Comparison of ENCODE assay signal across 8 mouse cellular contexts in the genomic region with DNA sequence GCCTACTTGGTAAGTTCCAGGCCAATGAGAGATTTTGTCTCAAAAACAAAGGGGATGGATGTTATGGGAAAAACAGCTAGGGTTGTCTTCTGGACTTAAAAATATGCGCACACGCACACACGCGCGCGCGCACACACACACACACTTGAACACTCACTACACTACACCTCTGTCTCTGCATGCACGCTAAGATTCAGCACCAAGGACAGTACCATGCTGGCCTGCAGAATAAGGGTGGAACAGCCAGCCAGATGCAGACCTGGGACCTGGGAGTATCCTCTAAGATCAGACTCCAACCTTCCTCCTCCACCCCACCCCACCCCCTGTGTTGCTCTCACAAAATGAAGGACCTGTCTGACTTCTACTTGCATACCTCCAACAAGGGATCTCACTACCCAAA.
DNase-seq lines count a peak whose midpoint lies in the region; ATAC-seq and TF ChIP-seq lines count a peak whose summit lies in the region.
"Had no signal": no experiment of that assay in that cellular context is flagged by ENCODE, and none has a peak within 500 bp of the region (broad histone marks: within the 10 kb centered on the region; RNA-seq: fewer than 3 reads in every experiment).

No protein-coding gene starts in this region.

- peak; percentile 68 for DNase-seq in lung, postnatal 0 days (ENCODE audit: low spot score)
- no peak for DNase-seq in lung, postnatal 25 days (ENCODE audit: low spot score)
- DNase-seq in adrenal gland, postnatal 10 days, result peak; percentile 76
- DNase-seq in embryonic facial prominence, embryonic 14.5 days (ENCODE audit: low spot score), result peak; percentile 87
- DNase-seq in naive thymus-derived CD4-positive, alpha-beta T cell, adult 2 months (ENCODE audit: low read depth), result peak; percentile 12
- no peak for DNase-seq in gastrocnemius, adult 8-10 months (ENCODE audit: low spot score in 2 of 2)
- DNase-seq in cerebellum, postnatal 36 days, result no peak

- no peak for TF ChIP-seq CTCF in lung, postnatal 0 days (IDR thresholded peaks at IDR 0.05)

- H3K27ac ChIP-seq in lung, postnatal 0 days (ENCODE audit: low read length), result no peak overlapping the region
- H3K27ac ChIP-seq in embryonic facial prominence, embryonic 14.5 days (replicated peaks; ENCODE audit: low read depth, low read length), result no peak overlapping the region

- no peaks in the 10 kb centered on the region for H3K9me3 ChIP-seq in lung, postnatal 0 days (ENCODE audit: low read length)
- H3K9me3 ChIP-seq in embryonic facial prominence, embryonic 14.5 days (ENCODE audit: control insufficient read depth, low read length), result no peaks in the 10 kb centered on the region

- no peak overlapping the region for H3K4me3 ChIP-seq in lung, postnatal 0 days (ENCODE audit: low read depth, low read length)
- H3K4me3 ChIP-seq in embryonic facial prominence, embryonic 14.5 days (ENCODE audit: low read depth, low read length), result no peak overlapping the region
- H3K4me3 ChIP-seq: erythroblast, embryonic 14.5 days had no signal

- no peak overlapping the region for H3K4me2 ChIP-seq in lung, postnatal 0 days (replicated peaks; ENCODE audit: low read depth, low read length)
- H3K4me2 ChIP-seq in embryonic facial prominence, embryonic 14.5 days (ENCODE audit: low read depth, low read length), result no peak overlapping the region

- no peaks in the 10 kb centered on the region for H3K27me3 ChIP-seq in lung, postnatal 0 days (replicated peaks; ENCODE audit: insufficient read depth, low read length)
- no peaks in the 10 kb centered on the region for H3K27me3 ChIP-seq in embryonic facial prominence, embryonic 14.5 days (replicated peaks; ENCODE audit: control insufficient read depth, insufficient read depth, low read length)

- TF ChIP-seq EP300 in lung, postnatal 0 days (IDR thresholded peaks at IDR 0.05), result no peak

- H3K36me3 ChIP-seq in lung, postnatal 0 days (ENCODE audit: insufficient read depth, low read length), result no peaks in the 10 kb centered on the region
- no peaks in the 10 kb centered on the region for H3K36me3 ChIP-seq in embryonic facial prominence, embryonic 14.5 days (ENCODE audit: control insufficient read depth, insufficient read depth, low read length)

- ATAC-seq in lung, postnatal 0 days, result peak; percentile 52; the same call in 1 of the 2 replicates
- ATAC-seq in embryonic facial prominence, embryonic 14.5 days (ENCODE audit: low read depth), result no peak

- H3K9ac ChIP-seq in lung, postnatal 0 days (replicated peaks; ENCODE audit: low read depth), result no peak overlapping the region
- H3K9ac ChIP-seq in embryonic facial prominence, embryonic 14.5 days (ENCODE audit: low read depth, low read length), result no peak overlapping the region

- H3K4me1 ChIP-seq in lung, postnatal 0 days (ENCODE audit: insufficient read depth, low read depth, low read length), result no peaks in the 10 kb centered on the region
- H3K4me1 ChIP-seq in embryonic facial prominence, embryonic 14.5 days (ENCODE audit: control insufficient read depth, insufficient read depth, low read length), result no peaks in the 10 kb centered on the region

- 64% methylated on average over 8 of the region's 8 CpGs for WGBS in lung, postnatal 0 days
- 56% methylated on average over 8 of the region's 8 CpGs for WGBS in embryonic facial prominence, embryonic 14.5 days

Comparison
In these comparisons a context has a peak if more than half of its experiments do, and no peak if none do; other contexts are left out.
1. DNase-seq: peak in lung, postnatal 0 days (single experiment), adrenal gland, postnatal 10 days (single experiment), embryonic facial prominence, embryonic 14.5 days (single experiment) and naive thymus-derived CD4-positive, alpha-beta T cell, adult 2 months (single experiment); none in lung, postnatal 25 days (single experiment), gastrocnemius, adult 8-10 months (0 of 2) and cerebellum, postnatal 36 days (0 of 2).